Comparison of ENCODE assay signal across 22 mouse cellular contexts in genomic region chr4:151295515-151296203, GRCm38 (mm10).
DNase-seq lines count a peak whose midpoint lies in the region; ATAC-seq lines count a peak whose summit lies in the region.
"Had no signal": no experiment of that assay in that cellular context is flagged by ENCODE, and none has a peak within 500 bp of the region (broad histone marks: within the 10 kb centered on the region; RNA-seq: fewer than 3 reads in every experiment).

No protein-coding gene starts in this region.

- peaks cover 17% of the 10 kb centered on the region for H3K27me3 ChIP-seq in heart, embryonic 13.5 days (replicated peaks)
- H3K27me3 ChIP-seq in heart, embryonic 16.5 days (ENCODE audit: control insufficient read depth, insufficient read depth, low read length) = no peaks in the 10 kb centered on the region
- H3K27me3 ChIP-seq: neural tube, embryonic 12.5 days had no signal

- peak overlapping the region; percentile 20 for H3K4me3 ChIP-seq in heart, embryonic 13.5 days
- H3K4me3 ChIP-seq in heart, embryonic 16.5 days (ENCODE audit: low read length) = 0 out of 2 replicates have a peak overlapping the region, but pooled peaks have one; percentile 10
- H3K4me3 ChIP-seq: lung, embryonic 15.5 days; midbrain, embryonic 10.5 days; midbrain, embryonic 15.5 days; neural tube, embryonic 12.5 days had no signal

- 0 out of 2 replicates have a peak overlapping the region, but pooled peaks have one; percentile 34 for H3K9ac ChIP-seq in heart, embryonic 13.5 days
- H3K9ac ChIP-seq in heart, embryonic 16.5 days (ENCODE audit: low read length) = no peak overlapping the region
- H3K9ac ChIP-seq: hindbrain, embryonic 14.5 days; liver, embryonic 14.5 days; lung, embryonic 15.5 days; midbrain, embryonic 15.5 days; neural tube, embryonic 12.5 days had no signal

- WGBS in heart, embryonic 13.5 days = 40% methylated on average over 13 of the region's 13 CpGs
- 41% methylated on average over 13 of the region's 13 CpGs for WGBS in heart, embryonic 16.5 days

- peak overlapping the region; percentile 86 for H3K27ac ChIP-seq in heart, embryonic 13.5 days (replicated peaks)
- peak overlapping the region; percentile 73 for H3K27ac ChIP-seq in heart, embryonic 16.5 days (ENCODE audit: low read length)
- H3K27ac ChIP-seq: hindbrain, embryonic 14.5 days; liver, embryonic 14.5 days; lung, embryonic 15.5 days; midbrain, embryonic 10.5 days; midbrain, embryonic 15.5 days; neural tube, embryonic 12.5 days had no signal

- DNase-seq in heart, adult 18-20 months = peak; percentile 22 to 30
- DNase-seq in heart, postnatal 25 days (ENCODE audit: low spot score) = no peak
- no peak for DNase-seq in heart, adult 8-10 months (ENCODE audit: low spot score)
- peak; percentile 28 for DNase-seq in Muller cell, postnatal 12 days (ENCODE audit: inconsistent ontology term)
- no peak for DNase-seq in testis, postnatal 14 days (ENCODE audit: low spot score)
- no peak for DNase-seq in left cerebral cortex, postnatal 36 days (ENCODE audit: low spot score in 2 of 2)
- DNase-seq: adrenal gland, adult 8-10 months; cerebellum, adult 8-10 months; gastrocnemius, postnatal 36 days; kidney, adult 9 months; layer of hippocampus, postnatal 36 days; liver had no signal

- peak overlapping the region; percentile 59 for H3K4me2 ChIP-seq in heart, embryonic 13.5 days
- peak overlapping the region; percentile 41 for H3K4me2 ChIP-seq in heart, embryonic 16.5 days (ENCODE audit: low read depth, low read length)
- H3K4me2 ChIP-seq: hindbrain, embryonic 14.5 days; lung, embryonic 15.5 days; midbrain, embryonic 15.5 days; neural tube, embryonic 12.5 days had no signal

- H3K9me3 ChIP-seq in heart, embryonic 13.5 days = no peaks in the 10 kb centered on the region
- no peaks in the 10 kb centered on the region for H3K9me3 ChIP-seq in heart, embryonic 16.5 days (replicated peaks; ENCODE audit: control insufficient read depth, low read length)
- H3K9me3 ChIP-seq: lung, embryonic 15.5 days; midbrain, embryonic 10.5 days; midbrain, embryonic 15.5 days; neural tube, embryonic 12.5 days had no signal

- H3K4me1 ChIP-seq in heart, embryonic 13.5 days = peaks cover 44% of the 10 kb centered on the region
- peaks cover 17% of the 10 kb centered on the region for H3K4me1 ChIP-seq in heart, embryonic 16.5 days (ENCODE audit: control insufficient read depth, insufficient read depth, low read length)

- ATAC-seq in heart, embryonic 13.5 days (ENCODE audit: extremely low read depth, insufficient number of reproducible peaks, low FRiP score, low TSS enrichment) = no peak
- peak; percentile 59; the same call in 1 of the 2 replicates for ATAC-seq in heart, embryonic 16.5 days (replicated peaks; ENCODE audit: extremely low read depth, insufficient read depth, low FRiP score)
- ATAC-seq: forebrain, embryonic 14.5 days; intestine, postnatal 0 days; midbrain, embryonic 15.5 days had no signal

- intact Hi-C loops in heart, postnatal 25 days (cut with DNase I) = no loop called here
- intact Hi-C loops in left cerebral cortex, postnatal 36 days (cut with DNase I) = no loop called here

- no peaks in the 10 kb centered on the region for H3K36me3 ChIP-seq in heart, embryonic 13.5 days
- H3K36me3 ChIP-seq in heart, embryonic 16.5 days (ENCODE audit: control insufficient read depth, insufficient read depth) = no peaks in the 10 kb centered on the region
- H3K36me3 ChIP-seq: lung, embryonic 15.5 days; midbrain, embryonic 10.5 days; midbrain, embryonic 15.5 days; neural tube, embryonic 12.5 days had no signal

Comparison
In these comparisons a context has a peak if more than half of its experiments do, and no peak if none do; other contexts are left out.
1. DNase-seq: peak in heart, adult 18-20 months (2 of 2) and Muller cell, postnatal 12 days (single experiment); none in heart, postnatal 25 days (single experiment), heart, adult 8-10 months (single experiment), testis, postnatal 14 days (single experiment) and left cerebral cortex, postnatal 36 days (0 of 2).